Mouse (Mus musculus) MEL (cell line): ENCODE data around the gene Wdr46. TPM values are rescaled to one million over a fixed set of nuclear protein-coding genes. Genes with fewer than 3 reads are reported as not detected.
A peak's percentile ranks its signal among the peaks of the same experiment; 100 is the strongest.

ENCODE experiments used
- DNase-seq: peaks from one replicate; pipeline ENCODE4 v3.0.0; 2011; ENCODE audit warnings: low read depth, low spot score
- H3K27ac ChIP-seq: 2 replicates; pipeline ENCODE4 v1.5.1; 2012; ENCODE audit warnings: low read depth, mild to moderate bottlenecking, control low read depth, low read length, moderate library complexity; ENCODE audit not compliant: control insufficient read depth
- H3K27me3 ChIP-seq, 2 experiments: fragments of 150-350 bp in 1 of 2; sonication (generic) in 1 of 2; 2 replicates each; pipeline ENCODE4 v1.6.1; 2012; ENCODE audit warnings: low read length in 2 of 2, mild to moderate bottlenecking in 2 of 2, improper control_type of control experiment in 1 of 2, moderate library complexity in 1 of 2; ENCODE audit not compliant: insufficient read depth in 2 of 2, control insufficient read depth in 1 of 2
- H3K36me3 ChIP-seq, 2 experiments: 2 replicates each; pipeline ENCODE4 v1.6.1; 2012 to 2014; ENCODE audit warnings: low read length in 2 of 2, improper control_type of control experiment in 1 of 2, inconsistent platforms in 1 of 2, mild to moderate bottlenecking in 1 of 2; ENCODE audit not compliant: insufficient read depth in 2 of 2, control insufficient read depth in 1 of 2
- H3K4me1 ChIP-seq, 2 experiments: fragments of 150-350 bp in 1 of 2; sonication (generic) in 1 of 2; 2 replicates each; pipeline ENCODE4 v1.6.1; 2012; ENCODE audit warnings: low read length in 2 of 2, improper control_type of control experiment in 1 of 2, mild to moderate bottlenecking in 1 of 2; ENCODE audit not compliant: insufficient read depth in 2 of 2, control insufficient read depth in 1 of 2
- H3K4me3 ChIP-seq, 2 experiments: fragments of 150-350 bp in 1 of 2; sonication (generic) in 1 of 2; 2 replicates each; pipeline ENCODE4 v1.5.1; 2012; ENCODE audit warnings: low read depth in 2 of 2, low read length in 2 of 2, mild to moderate bottlenecking in 2 of 2, moderate library complexity in 2 of 2, control low read depth in 1 of 2, improper control_type of control experiment in 1 of 2; ENCODE audit not compliant: control insufficient read depth in 1 of 2, insufficient read depth in 1 of 2
- H3K79me2 ChIP-seq: 2 replicates; pipeline ENCODE4 v1.6.1; 2012; ENCODE audit warnings: mild to moderate bottlenecking, low read length, moderate library complexity; ENCODE audit not compliant: control insufficient read depth, poor library complexity, insufficient read depth
- H3K9ac ChIP-seq: 2 replicates; pipeline ENCODE4 v1.6.1; 2012; ENCODE audit warnings: low read depth, mild to moderate bottlenecking, control low read depth, low read length, moderate library complexity; ENCODE audit not compliant: control insufficient read depth, poor library complexity, severe bottlenecking
- H3K9me3 ChIP-seq: fragments of 150-350 bp; sonication (generic); replicated peaks from 2 replicates; pipeline ENCODE4 v1.6.1; 2012; ENCODE audit warnings: mild to moderate bottlenecking, low read length, improper control_type of control experiment, moderate library complexity; ENCODE audit not compliant: insufficient read depth
- CHD2 ChIP-seq: IDR thresholded peaks from 2 replicates; pipeline ENCODE4 v1.6.1; 2011; ENCODE audit warnings: low read length, improper control_type of control experiment
- CTCF ChIP-seq, 3 experiments: IDR thresholded peaks in 2 of 3; conservative IDR thresholded peaks in 1 of 3; 2 replicates each; pipeline ENCODE4 v1.5.1; 2011 to 2012; ENCODE audit warnings: low read length in 3 of 3, low read depth in 2 of 3, mild to moderate bottlenecking in 2 of 3, improper control_type of control experiment in 1 of 3, inconsistent platforms in 1 of 3, mixed read lengths in 1 of 3, moderate library complexity in 1 of 3; ENCODE audit not compliant: control insufficient read depth in 1 of 3, insufficient read depth in 1 of 3, poor library complexity in 1 of 3, severe bottlenecking in 1 of 3
- E2F4 ChIP-seq: IDR thresholded peaks from 2 replicates; pipeline ENCODE4 v1.6.1; 2011; ENCODE audit warnings: low read depth, low read length, improper control_type of control experiment, borderline replicate concordance
- ELF1 ChIP-seq: IDR thresholded peaks from 2 replicates; pipeline ENCODE4 v1.6.1; 2014; ENCODE audit warnings: low read depth, mild to moderate bottlenecking, inconsistent platforms, low read length, improper control_type of control experiment, moderate library complexity
- ETS1 ChIP-seq: IDR thresholded peaks from 2 replicates; pipeline ENCODE4 v1.6.1; 2012; ENCODE audit warnings: low read depth, mild to moderate bottlenecking, inconsistent platforms, low read length, improper control_type of control experiment, moderate library complexity
- HCFC1 ChIP-seq: IDR thresholded peaks from 2 replicates; pipeline ENCODE4 v1.6.1; 2012; ENCODE audit warnings: low read depth, mild to moderate bottlenecking, inconsistent platforms, low read length, improper control_type of control experiment, moderate library complexity
- JUND ChIP-seq: IDR thresholded peaks from 2 replicates; pipeline ENCODE4 v1.6.1; 2011; ENCODE audit warnings: low read depth, mild to moderate bottlenecking, improper control_type of control experiment, low read length
- KAT2A ChIP-seq: conservative IDR thresholded peaks from 2 replicates; pipeline ENCODE4 v1.6.1; 2012; ENCODE audit warnings: low read depth, low read length, improper control_type of control experiment, inconsistent platforms
- MEF2A ChIP-seq: IDR thresholded peaks from 2 replicates; pipeline ENCODE4 v1.6.1; 2014; ENCODE audit warnings: low read depth, mild to moderate bottlenecking, inconsistent platforms, low read length, improper control_type of control experiment; ENCODE audit not compliant: poor library complexity, insufficient replicate concordance, severe bottlenecking; ENCODE audit errors: extremely low read depth
- MXI1 ChIP-seq: IDR thresholded peaks from 2 replicates; pipeline ENCODE4 v1.6.1; 2011; ENCODE audit warnings: mild to moderate bottlenecking, low read depth, low read length, improper control_type of control experiment
- MYC ChIP-seq: IDR thresholded peaks from 2 replicates; pipeline ENCODE4 v1.6.1; 2011; ENCODE audit warnings: low read depth, mild to moderate bottlenecking, low read length, improper control_type of control experiment, moderate library complexity
- NELFE ChIP-seq: IDR thresholded peaks from 2 replicates; pipeline ENCODE4 v1.6.1; 2011; ENCODE audit warnings: low read depth, low read length, improper control_type of control experiment
- NRF1 ChIP-seq: IDR thresholded peaks from 2 replicates; pipeline ENCODE4 v1.6.1; 2014; ENCODE audit warnings: low read depth, mild to moderate bottlenecking, inconsistent platforms, low read length, improper control_type of control experiment, moderate library complexity; ENCODE audit not compliant: poor library complexity, insufficient read depth, severe bottlenecking
- POLR2A ChIP-seq, 2 experiments: IDR thresholded peaks; 2 replicates each; pipeline ENCODE4 v1.6.1; 2011 to 2012; ENCODE audit warnings: low read length in 2 of 2, mild to moderate bottlenecking in 2 of 2, control low read depth in 1 of 2, improper control_type of control experiment in 1 of 2, low read depth in 1 of 2, moderate library complexity in 1 of 2; ENCODE audit not compliant: control insufficient read depth in 1 of 2, insufficient read depth in 1 of 2, poor library complexity in 1 of 2
- POLR2AphosphoS2 ChIP-seq: IDR thresholded peaks from 2 replicates; pipeline ENCODE4 v1.6.1; 2011; ENCODE audit warnings: low read length, improper control_type of control experiment
- RAD21 ChIP-seq: IDR thresholded peaks from 2 replicates; pipeline ENCODE4 v1.6.1; 2011; ENCODE audit warnings: mild to moderate bottlenecking, low read depth, low read length, improper control_type of control experiment
- SMC3 ChIP-seq: IDR thresholded peaks from 2 replicates; pipeline ENCODE4 v1.6.1; 2011; ENCODE audit warnings: low read depth, low read length, improper control_type of control experiment
- TAL1 ChIP-seq: IDR thresholded peaks from 2 replicates; pipeline ENCODE4 v1.6.1; 2012; ENCODE audit warnings: mild to moderate bottlenecking, inconsistent platforms, low read length, moderate library complexity, mixed read lengths
- TCF12 ChIP-seq: IDR thresholded peaks from 2 replicates; pipeline ENCODE4 v1.6.1; 2014; ENCODE audit warnings: low read depth, mild to moderate bottlenecking, inconsistent platforms, low read length, improper control_type of control experiment, moderate library complexity
- USF2 ChIP-seq, 2 experiments: IDR thresholded peaks; 2 replicates each; pipeline ENCODE4 v1.6.1; 2011 to 2012; ENCODE audit warnings: improper control_type of control experiment in 2 of 2, low read length in 2 of 2, borderline replicate concordance in 1 of 2, inconsistent platforms in 1 of 2, low read depth in 1 of 2, mild to moderate bottlenecking in 1 of 2; ENCODE audit not compliant: insufficient read depth in 1 of 2
- ZMIZ1 ChIP-seq: IDR thresholded peaks from 2 replicates; pipeline ENCODE4 v1.6.1; 2012; ENCODE audit warnings: low read depth, mild to moderate bottlenecking, inconsistent platforms, low read length, improper control_type of control experiment, moderate library complexity
- ZNF384 ChIP-seq: IDR thresholded peaks from 2 replicates; pipeline ENCODE4 v1.6.1; 2012; ENCODE audit warnings: low read depth, mild to moderate bottlenecking, inconsistent platforms, low read length, improper control_type of control experiment
- polyA plus RNA-seq, 2 experiments: library from polyadenylated mRNA; stranded (reverse) in 1 of 2; unstranded in 1 of 2; fragments of >175 nt in 1 of 2; fragments of >200 nt in 1 of 2; gene quantifications; 2 replicates each; pipeline versions ENCODE4 v1.2.1 to v1.2.4; 2012; ENCODE audit warnings: low replicate concordance in 2 of 2, low read depth in 1 of 2; ENCODE audit not compliant: insufficient read length in 2 of 2, insufficient read depth in 1 of 2, missing spikeins in 1 of 2
- total RNA-seq: library from RNA; depleted of rRNA; stranded (reverse); fragments of 300-350 nt; gene quantifications from 2 replicates; pipeline ENCODE4 v1.2.3, GENCODE M21; 2012

The Wdr46 gene
- total and polyA plus RNA-seq, 3 experiments, result 100 to 131 TPM; not detected in 1

- TF ChIP-seq MXI1 (peak; percentile 83), NRF1 (0 out of 2 replicates have a peak, but pooled peaks have one; percentile 15), ZNF384 (no peak)
- TF ChIP-seq, all 39 proteins: peak for 18
Measured at GRCm38 (mm10) chr17:33915671-33916250, 24.7 kb upstream of the Wdr46 start, which contains the start of the genes Tapbp and Zbtb22 (continued).

GRCm38 (mm10) chr17:33916294-33916693 lies 24.2 kb upstream of the Wdr46 start:
- TF ChIP-seq MXI1 (no peak), ZNF384 (no peak), CHD2 (no peak), TAL1 (no peak), ZMIZ1 (no peak), JUND (no peak), ELF1 (no peak), MYC (no peak)
- DNase-seq, result no peak
- Histone ChIP-seq H3K4me3 (peak overlapping the region; percentile 69 to 82), H3K27me3 (no peaks in the 10 kb centered on the region), H3K27ac (no peak overlapping the region), H3K4me1 (peaks cover 4 to 18% of the 10 kb centered on the region in 2 experiments; a peak in 3 of 4 replicates), H3K9me3 (no peaks in the 10 kb centered on the region), H3K36me3 (peaks cover 0 to 12% of the 10 kb centered on the region in 2 experiments), H3K79me2 (peaks cover 22% of the 10 kb centered on the region), H3K9ac (peak overlapping the region; percentile 63)

GRCm38 (mm10) chr17:33916847-33917655 lies 23.4 kb upstream of the Wdr46 start:
- H3K9me3 ChIP-seq, result no peaks in the 10 kb centered on the region
- TF ChIP-seq TCF12 (no peak), CTCF (IDR thresholded peaks at IDR 0.05 in 2 of 3, conservative IDR thresholded peaks at IDR 0.05 in 1 of 3; ENCODE audit: control insufficient read depth in 1 of 3, insufficient read depth in 1 of 3, low read depth in 2 of 3, low read length in 3 of 3, poor library complexity in 1 of 3, severe bottlenecking in 1 of 3) (no peak), SMC3 (no peak), MYC (no peak), KAT2A (no peak), MEF2A (no peak), POLR2A (IDR thresholded peaks at IDR 0.05; ENCODE audit: control insufficient read depth in 1 of 2, insufficient read depth in 1 of 2, low read depth in 1 of 2, low read length in 2 of 2, poor library complexity in 1 of 2) (no peak), RAD21 (no peak), HCFC1 (no peak), ZNF384 (no peak), POLR2AphosphoS2 (no peak), ETS1 (no peak), TAL1 (no peak), NELFE (no peak), USF2 (IDR thresholded peaks at IDR 0.05; ENCODE audit: borderline replicate concordance in 1 of 2, insufficient read depth in 1 of 2, low read depth in 1 of 2, low read length in 2 of 2) (no peak), E2F4 (no peak)
- peak overlapping the region; percentile 63; the same call in 1 of the 2 replicates for H3K9ac ChIP-seq
- H3K27me3 ChIP-seq, result no peaks in the 10 kb centered on the region
- H3K4me3 ChIP-seq, result peak overlapping the region; percentile 69 to 82
- no peak overlapping the region for H3K27ac ChIP-seq
- H3K36me3 ChIP-seq, result peaks cover 0 to 12% of the 10 kb centered on the region in 2 experiments
- peaks cover 17% of the 10 kb centered on the region for H3K79me2 ChIP-seq
- peaks cover 4 to 21% of the 10 kb centered on the region in 2 experiments; a peak in 3 of 4 replicates for H3K4me1 ChIP-seq
- DNase-seq, result no peak
